Mouse (Mus musculus): ENCODE results near the gene Psmd4. TPM values are rescaled to one million over a fixed set of nuclear protein-coding genes. Genes with fewer than 3 reads are reported as not detected.

Gene Psmd4
- polyA plus RNA-seq, 1 experiment from 2014 or later: 288 TPM

- ATAC-seq: no peak
Observed at GRCm38 (mm10) chr3:95054481-95055260, 12.3 kb upstream of the Psmd4 start.

GRCm38 (mm10) chr3:95053701-95054100 lies 11.3 kb upstream of the Psmd4 start:
- Histone ChIP-seq H3K4me1 (ENCODE audit: control insufficient read depth, insufficient read depth, low read depth, low read length) (no peaks in the 10 kb centered on the region), H3K27ac (ENCODE audit: low read depth, low read length) (no peak overlapping the region), H3K4me3 (ENCODE audit: low read length) (no peak overlapping the region), H3K36me3 (ENCODE audit: control insufficient read depth, insufficient read depth, low read length) (peaks cover 7% of the 10 kb centered on the region), H3K27me3 (replicated peaks; ENCODE audit: control insufficient read depth, insufficient read depth, low read length) (no peaks in the 10 kb centered on the region), H3K9me3 (ENCODE audit: control insufficient read depth, low read length) (no peaks in the 10 kb centered on the region), H3K4me2 (ENCODE audit: low read length) (no peak overlapping the region), H3K9ac (ENCODE audit: low read depth, low read length) (no peak overlapping the region)
- 42% methylated on average over 3 of the region's 3 CpGs for WGBS
- peak; percentile 32; the same call in 1 of the 2 replicates for ATAC-seq

More at GRCm38 (mm10) chr3:95054481-95055260, 12.3 kb upstream of the Psmd4 start:
- Histone ChIP-seq H3K4me1 (ENCODE audit: control insufficient read depth, insufficient read depth, low read depth, low read length) (no peaks in the 10 kb centered on the region), H3K4me3 (ENCODE audit: low read length) (no peak overlapping the region), H3K27ac (ENCODE audit: low read depth, low read length) (no peak overlapping the region), H3K27me3 (replicated peaks; ENCODE audit: control insufficient read depth, insufficient read depth, low read length) (no peaks in the 10 kb centered on the region), H3K4me2 (ENCODE audit: low read length) (no peak overlapping the region), H3K36me3 (ENCODE audit: control insufficient read depth, insufficient read depth, low read length) (peaks cover 14% of the 10 kb centered on the region), H3K9me3 (ENCODE audit: control insufficient read depth, low read length) (no peaks in the 10 kb centered on the region), H3K9ac (ENCODE audit: low read depth, low read length) (no peak overlapping the region)
- 55% methylated on average over 10 of the region's 10 CpGs for WGBS

GRCm38 (mm10) chr3:95052959-95053358 lies 10.5 kb upstream of the Psmd4 start:
- H3K9ac ChIP-seq (ENCODE audit: low read depth, low read length): no peak overlapping the region
- H3K27me3 ChIP-seq (replicated peaks; ENCODE audit: control insufficient read depth, insufficient read depth, low read length): no peaks in the 10 kb centered on the region
- 62% methylated on average over 1 of the region's 1 CpGs for WGBS
- H3K27ac ChIP-seq (ENCODE audit: low read depth, low read length): no peak overlapping the region
- peaks cover 2% of the 10 kb centered on the region; the same call in 1 of the 2 replicates for H3K36me3 ChIP-seq (ENCODE audit: control insufficient read depth, insufficient read depth, low read length)
- H3K4me3 ChIP-seq (ENCODE audit: low read length): no peak overlapping the region
- no peaks in the 10 kb centered on the region for H3K9me3 ChIP-seq (ENCODE audit: control insufficient read depth, low read length)
- H3K4me2 ChIP-seq (ENCODE audit: low read length): no peak overlapping the region
- peak; percentile 57; the same call in 1 of the 2 replicates for ATAC-seq
- no peaks in the 10 kb centered on the region for H3K4me1 ChIP-seq (ENCODE audit: control insufficient read depth, insufficient read depth, low read depth, low read length)

- no peaks in the 10 kb centered on the region; the same call in 1 of the 2 replicates for H3K27me3 ChIP-seq (replicated peaks; ENCODE audit: control insufficient read depth, insufficient read depth, low read length)
- peaks cover under 1% of the 10 kb centered on the region; the same call in 1 of the 2 replicates for H3K4me1 ChIP-seq (ENCODE audit: control insufficient read depth, insufficient read depth, low read depth, low read length)
- H3K4me2 ChIP-seq (ENCODE audit: low read length): no peak overlapping the region
- no peak overlapping the region for H3K9ac ChIP-seq (ENCODE audit: low read depth, low read length)
- ATAC-seq: no peak
- H3K27ac ChIP-seq (ENCODE audit: low read depth, low read length): no peak overlapping the region
- no peaks in the 10 kb centered on the region for H3K36me3 ChIP-seq (ENCODE audit: control insufficient read depth, insufficient read depth, low read length)
- no peak overlapping the region for H3K4me3 ChIP-seq (ENCODE audit: low read length)
- H3K9me3 ChIP-seq (ENCODE audit: control insufficient read depth, low read length): no peaks in the 10 kb centered on the region
- WGBS: 90% methylated on average over 3 of the region's 3 CpGs
Observed at GRCm38 (mm10) chr3:95047914-95048313, 5.5 kb upstream of the Psmd4 start.

- H3K4me2 ChIP-seq (ENCODE audit: low read length): no peak overlapping the region
- no peak overlapping the region for H3K4me3 ChIP-seq (ENCODE audit: low read length)
- H3K4me1 ChIP-seq (ENCODE audit: control insufficient read depth, insufficient read depth, low read depth, low read length): peaks cover 5% of the 10 kb centered on the region
- ATAC-seq: no peak
- 87% methylated on average over 11 of the region's 11 CpGs for WGBS
- H3K27ac ChIP-seq (ENCODE audit: low read depth, low read length): no peak overlapping the region
- no peaks in the 10 kb centered on the region for H3K9me3 ChIP-seq (ENCODE audit: control insufficient read depth, low read length)
- no peaks in the 10 kb centered on the region for H3K36me3 ChIP-seq (ENCODE audit: control insufficient read depth, insufficient read depth, low read length)
- no peak overlapping the region for H3K9ac ChIP-seq (ENCODE audit: low read depth, low read length)
- H3K27me3 ChIP-seq (replicated peaks; ENCODE audit: control insufficient read depth, insufficient read depth, low read length): no peaks in the 10 kb centered on the region; the same call in 1 of the 2 replicates
Observed at GRCm38 (mm10) chr3:95046462-95047057, 4.1 kb upstream of the Psmd4 start.

GRCm38 (mm10) chr3:95043251-95043650 lies 837 bp upstream of the Psmd4 start:
- Histone ChIP-seq H3K4me3 (ENCODE audit: low read length) (no peak overlapping the region), H3K9me3 (ENCODE audit: control insufficient read depth, low read length) (no peaks in the 10 kb centered on the region), H3K36me3 (ENCODE audit: control insufficient read depth, insufficient read depth, low read length) (no peaks in the 10 kb centered on the region), H3K4me1 (ENCODE audit: control insufficient read depth, insufficient read depth, low read depth, low read length) (peaks cover 10% of the 10 kb centered on the region), H3K27me3 (replicated peaks; ENCODE audit: control insufficient read depth, insufficient read depth, low read length) (no peaks in the 10 kb centered on the region; the same call in 1 of the 2 replicates), H3K9ac (ENCODE audit: low read depth, low read length) (no peak overlapping the region), H3K4me2 (ENCODE audit: low read length) (no peak overlapping the region), H3K27ac (ENCODE audit: low read depth, low read length) (no peak overlapping the region)
- no peak for ATAC-seq
- 79% methylated on average over 6 of the region's 6 CpGs for whole genome bisulfite sequencing

GRCm38 (mm10) chr3:95042838-95043229 lies 420 bp upstream of the Psmd4 start:
- Histone ChIP-seq H3K4me1 (ENCODE audit: control insufficient read depth, insufficient read depth, low read depth, low read length) (peaks cover 10% of the 10 kb centered on the region), H3K27me3 (replicated peaks; ENCODE audit: control insufficient read depth, insufficient read depth, low read length) (no peaks in the 10 kb centered on the region; the same call in 1 of the 2 replicates), H3K4me3 (ENCODE audit: low read length) (peak overlapping the region; percentile 92), H3K4me2 (ENCODE audit: low read length) (peak overlapping the region; percentile 65), H3K36me3 (ENCODE audit: control insufficient read depth, insufficient read depth, low read length) (0 out of 2 replicates have a peak, but pooled peaks cover 3% of the 10 kb centered on the region), H3K9me3 (ENCODE audit: control insufficient read depth, low read length) (no peaks in the 10 kb centered on the region), H3K9ac (ENCODE audit: low read depth, low read length) (peak overlapping the region; percentile 56), H3K27ac (ENCODE audit: low read depth, low read length) (peak overlapping the region; percentile 62)
- 31% methylated on average over 7 of the region's 7 CpGs for WGBS
- ATAC-seq: peak; percentile 74

- peak overlapping the region; percentile 92 for H3K4me3 ChIP-seq (ENCODE audit: low read length)
- H3K9ac ChIP-seq (ENCODE audit: low read depth, low read length): peak overlapping the region; percentile 91
- H3K9me3 ChIP-seq (ENCODE audit: control insufficient read depth, low read length): no peaks in the 10 kb centered on the region
- H3K36me3 ChIP-seq (ENCODE audit: control insufficient read depth, insufficient read depth, low read length): 0 out of 2 replicates have a peak, but pooled peaks cover 3% of the 10 kb centered on the region
- no peak overlapping the region for H3K27ac ChIP-seq (ENCODE audit: low read depth, low read length)
- ATAC-seq: no peak
- H3K4me1 ChIP-seq (ENCODE audit: control insufficient read depth, insufficient read depth, low read depth, low read length): peaks cover 10% of the 10 kb centered on the region
- no peaks in the 10 kb centered on the region; the same call in 1 of the 2 replicates for H3K27me3 ChIP-seq (replicated peaks; ENCODE audit: control insufficient read depth, insufficient read depth, low read length)
- 11% methylated on average over 3 of the region's 3 CpGs for WGBS
- peak overlapping the region; percentile 66 for H3K4me2 ChIP-seq (ENCODE audit: low read length)
Observed at GRCm38 (mm10) chr3:95041625-95042024, 789 bp downstream of the Psmd4 start.

- Histone ChIP-seq H3K27ac (ENCODE audit: low read depth, low read length) (no peak overlapping the region), H3K27me3 (replicated peaks; ENCODE audit: control insufficient read depth, insufficient read depth, low read length) (no peaks in the 10 kb centered on the region), H3K4me3 (ENCODE audit: low read length) (no peak overlapping the region), H3K4me2 (ENCODE audit: low read length) (no peak overlapping the region), H3K9ac (ENCODE audit: low read depth, low read length) (no peak overlapping the region), H3K4me1 (ENCODE audit: control insufficient read depth, insufficient read depth, low read depth, low read length) (no peaks in the 10 kb centered on the region), H3K9me3 (ENCODE audit: control insufficient read depth, low read length) (no peaks in the 10 kb centered on the region), H3K36me3 (ENCODE audit: control insufficient read depth, insufficient read depth, low read length) (peaks cover 37% of the 10 kb centered on the region)
- no peak for ATAC-seq
- 82% methylated on average over 3 of the region's 3 CpGs for WGBS
Observed at GRCm38 (mm10) chr3:95029953-95030352, 12.5 kb downstream of the Psmd4 start.

Measured in hindbrain, embryonic 16.5 days (tissue).